Mouse (Mus musculus) forebrain, embryonic 11.5 days (tissue): ENCODE results near the gene Smim14. TPM values are rescaled to one million over a fixed set of nuclear protein-coding genes. Genes with fewer than 3 reads are reported as not detected.

Experiments used
- ATAC-seq: fragments of 200-750 bp; cut with Nextera tagmentation; replicated peaks from 2 replicates; pipeline ENCODE4 v1.8.0; 2017; ENCODE audit warnings: moderate TSS enrichment; ENCODE audit not compliant: low FRiP score
- DNase-seq: peaks from one replicate; pipeline ENCODE4 v3.0.0-alpha.2; 2017; ENCODE audit warnings: low spot score
- H3K27ac ChIP-seq: fragments of 300-500 bp; sonication (generic); 2 replicates; pipeline ENCODE4 v1.5.1; 2014; ENCODE audit warnings: low read depth, low read length
- H3K27me3 ChIP-seq: fragments of 300-500 bp; sonication (generic); 2 replicates; pipeline ENCODE4 v1.6.1; 2014; ENCODE audit warnings: mild to moderate bottlenecking, low read length, mixed read lengths; ENCODE audit not compliant: control insufficient read depth, insufficient read depth
- H3K36me3 ChIP-seq: fragments of 300-500 bp; sonication (generic); 2 replicates; pipeline ENCODE4 v1.6.1; 2014; ENCODE audit warnings: mild to moderate bottlenecking, low read length, moderate library complexity, mixed read lengths; ENCODE audit not compliant: control insufficient read depth, insufficient read depth
- H3K4me1 ChIP-seq: fragments of 300-500 bp; sonication (generic); replicated peaks from 2 replicates; pipeline ENCODE4 v1.6.1; 2014; ENCODE audit warnings: low read length, mixed read lengths; ENCODE audit not compliant: control insufficient read depth, insufficient read depth
- H3K4me2 ChIP-seq: fragments of 300-500 bp; sonication (generic); 2 replicates; pipeline ENCODE4 v1.6.1; 2014; ENCODE audit warnings: low read depth, mild to moderate bottlenecking, low read length, moderate library complexity, mixed read lengths; ENCODE audit not compliant: severe bottlenecking
- H3K4me3 ChIP-seq: fragments of 300-500 bp; sonication (generic); 2 replicates; pipeline ENCODE4 v1.5.1; 2014; ENCODE audit warnings: low read depth, low read length
- H3K9ac ChIP-seq: fragments of 300-500 bp; sonication (generic); 2 replicates; pipeline ENCODE4 v1.6.1; 2014; ENCODE audit warnings: low read length
- H3K9me3 ChIP-seq: fragments of 300-500 bp; sonication (generic); 2 replicates; pipeline ENCODE4 v1.6.1; 2016; ENCODE audit warnings: low read length, mixed read lengths; ENCODE audit not compliant: control insufficient read depth
- WGBS: fragments of 180-500 bp; shearing (Covaris S2); extraction: QIAGEN DNeasy Blood & Tissue Kit; methylation state at CpG from one replicate; pipeline ENCODE4 v1.1.7; 2014; 5-methylcytosine and 5-hydroxymethylcytosine counted together
- polyA plus RNA-seq: library from polyadenylated mRNA; unstranded; fragments of >200 nt; fragmentation: Nextera tagmentation; extraction: Ambion mirVana; gene quantifications from 2 replicates; pipeline ENCODE4 v1.2.1, GENCODE M21; 2014

Gene Smim14
- polyA plus RNA-seq, 1 experiment from 2014 or later, result 71.9 TPM

- ATAC-seq (no peak), DNase-seq (no peak)
- Histone ChIP-seq H3K4me1 (no peaks in the 10 kb centered on the region), H3K27ac (no peak overlapping the region), H3K27me3 (no peaks in the 10 kb centered on the region), H3K9me3 (no peaks in the 10 kb centered on the region), H3K4me2 (no peak overlapping the region), H3K36me3 (no peaks in the 10 kb centered on the region), H3K9ac (no peak overlapping the region), H3K4me3 (no peak overlapping the region)
- WGBS, result 84% methylated on average over 8 of the region's 8 CpGs
These were observed 28.6 kb downstream of the Smim14 start for GRCm38 (mm10) chr5:65508395-65508794.

DNA sequence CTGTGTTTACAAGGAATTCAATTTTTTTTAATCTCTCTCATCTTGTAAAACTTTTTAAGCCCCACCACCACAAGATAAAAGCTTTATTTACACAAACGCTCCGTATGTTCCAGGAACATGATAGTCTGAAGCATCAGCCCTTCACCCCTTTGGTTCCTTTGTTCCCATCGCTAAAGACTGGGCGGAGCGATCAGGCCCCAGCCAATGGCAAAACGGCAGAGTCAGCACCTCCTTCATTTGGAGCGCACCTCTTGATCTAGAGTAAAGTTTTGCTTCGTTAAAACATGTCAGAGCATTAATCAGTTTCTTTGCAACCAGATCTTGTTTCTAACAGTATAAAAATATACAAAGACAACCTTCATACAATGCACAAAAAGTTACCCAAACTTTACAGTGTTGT, 31.2 kb downstream of the Smim14 start:
- no peaks in the 10 kb centered on the region for H3K27me3 ChIP-seq
- no peak for DNase-seq
- 14% methylated on average over 8 of the region's 8 CpGs for WGBS
- H3K4me1 ChIP-seq, result no peaks in the 10 kb centered on the region
- no peak for ATAC-seq
- no peak overlapping the region for H3K27ac ChIP-seq
- H3K9me3 ChIP-seq, result no peaks in the 10 kb centered on the region
- H3K4me2 ChIP-seq, result peak overlapping the region; percentile 11; the same call in 1 of the 2 replicates
- H3K36me3 ChIP-seq, result no peaks in the 10 kb centered on the region
- no peak overlapping the region for H3K9ac ChIP-seq
- no peak overlapping the region for H3K4me3 ChIP-seq

GRCm38 (mm10) chr5:65501407-65501806, 35.6 kb downstream of the Smim14 start:
- Histone ChIP-seq H3K4me1 (no peaks in the 10 kb centered on the region), H3K27me3 (no peaks in the 10 kb centered on the region), H3K9me3 (no peaks in the 10 kb centered on the region), H3K4me2 (no peak overlapping the region), H3K27ac (no peak overlapping the region), H3K4me3 (no peak overlapping the region), H3K9ac (no peak overlapping the region), H3K36me3 (no peaks in the 10 kb centered on the region)
- WGBS, result 94% methylated on average over 9 of the region's 9 CpGs
- DNase-seq, result no peak
- no peak for ATAC-seq

GRCm38 (mm10) chr5:65500231-65500630, 36.8 kb downstream of the Smim14 start:
- Histone ChIP-seq H3K9ac (no peak overlapping the region), H3K36me3 (no peaks in the 10 kb centered on the region), H3K4me3 (no peak overlapping the region), H3K9me3 (no peaks in the 10 kb centered on the region), H3K27me3 (no peaks in the 10 kb centered on the region), H3K4me1 (no peaks in the 10 kb centered on the region), H3K4me2 (no peak overlapping the region), H3K27ac (no peak overlapping the region)
- 87% methylated on average over 7 of the region's 7 CpGs for WGBS
- ATAC-seq (no peak), DNase-seq (no peak)

DNA sequence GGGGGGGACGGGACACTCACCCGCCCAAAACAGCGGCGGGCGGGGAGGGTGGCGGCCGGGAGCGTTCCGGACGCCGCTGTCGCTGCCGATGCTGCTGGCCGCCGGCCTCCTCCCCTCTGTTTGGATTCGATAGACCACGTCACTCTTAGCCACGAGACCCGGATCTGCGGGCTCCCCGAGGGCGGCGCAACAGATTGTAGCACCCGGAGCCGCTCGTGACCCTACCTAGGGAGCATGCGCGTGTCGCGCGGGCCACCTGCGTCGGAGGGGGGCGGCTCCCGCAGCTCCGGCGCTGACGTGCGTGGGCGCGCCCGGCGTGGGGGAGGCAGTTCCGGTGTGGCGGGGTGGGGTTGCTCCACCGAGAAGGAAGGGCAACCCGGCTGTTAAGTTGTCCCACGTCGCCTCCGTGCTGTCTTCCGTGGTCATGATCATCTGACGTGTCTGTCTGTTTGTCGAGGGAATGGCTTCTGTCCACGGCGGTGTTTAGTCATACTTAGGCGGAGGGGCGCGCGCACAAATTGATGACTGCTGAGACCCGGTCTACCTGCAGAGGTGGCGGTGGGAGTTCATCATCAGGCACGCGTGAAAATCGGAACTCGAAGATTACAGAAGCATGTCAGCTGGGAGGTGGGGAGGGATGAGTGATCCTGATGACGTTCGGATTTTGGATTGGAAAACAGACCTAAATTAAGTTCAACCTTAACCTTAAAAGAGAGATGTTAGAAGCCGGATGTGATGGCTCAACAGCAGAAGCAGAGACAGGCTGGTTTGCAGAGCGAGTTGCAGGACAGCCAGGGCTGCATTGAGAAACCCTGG, 44.1 kb downstream of the Smim14 start, which contains the start of gene Gm43552:
Gene Gm43552, minus strand, starts transcription at position 118 of the 816 bp plus-strand sequence.
- Histone ChIP-seq H3K27me3 (no peaks in the 10 kb centered on the region), H3K27ac (peak within 1 kb of the TSS; percentile 78), H3K4me2 (peak within 1 kb of the TSS; percentile 93), H3K9ac (peak within 1 kb of the TSS; percentile 92), H3K36me3 (no peaks in the 10 kb centered on the region), H3K9me3 (no peaks in the 10 kb centered on the region), H3K4me1 (peaks cover 5% of the 10 kb centered on the region; the same call in 1 of the 2 replicates), H3K4me3 (peak within 1 kb of the TSS; percentile 92)
- WGBS, result under 1% methylated on average over 50 of the region's 69 CpGs
- DNase-seq (peak; percentile 93), ATAC-seq (peak; percentile 95)

GRCm38 (mm10) chr5:65491767-65492715, 44.9 kb downstream of the Smim14 start:
- no peaks in the 10 kb centered on the region for H3K9me3 ChIP-seq
- H3K4me2 ChIP-seq, result peak overlapping the region; percentile 93
- peak; percentile 84 for DNase-seq
- H3K4me3 ChIP-seq, result peak overlapping the region; percentile 92
- peak overlapping the region; percentile 78 for H3K27ac ChIP-seq
- 1% methylated on average over 49 of the region's 57 CpGs for WGBS
- no peaks in the 10 kb centered on the region for H3K36me3 ChIP-seq
- peaks cover 5% of the 10 kb centered on the region; the same call in 1 of the 2 replicates for H3K4me1 ChIP-seq
- no peaks in the 10 kb centered on the region for H3K27me3 ChIP-seq
- peak; percentile 81 for ATAC-seq
- peak overlapping the region; percentile 92 for H3K9ac ChIP-seq

GRCm38 (mm10) chr5:65489830-65490229, 47.2 kb downstream of the Smim14 start:
- no peak overlapping the region for H3K9ac ChIP-seq
- WGBS, result 82% methylated on average over 4 of the region's 4 CpGs
- ATAC-seq (no peak), DNase-seq (no peak)
- no peak overlapping the region for H3K4me3 ChIP-seq
- H3K27ac ChIP-seq, result no peak overlapping the region
- no peak overlapping the region for H3K4me2 ChIP-seq
- no peaks in the 10 kb centered on the region for H3K9me3 ChIP-seq
- no peaks in the 10 kb centered on the region for H3K36me3 ChIP-seq
- no peaks in the 10 kb centered on the region for H3K27me3 ChIP-seq
- H3K4me1 ChIP-seq, result peaks cover 5% of the 10 kb centered on the region; the same call in 1 of the 2 replicates

DNA sequence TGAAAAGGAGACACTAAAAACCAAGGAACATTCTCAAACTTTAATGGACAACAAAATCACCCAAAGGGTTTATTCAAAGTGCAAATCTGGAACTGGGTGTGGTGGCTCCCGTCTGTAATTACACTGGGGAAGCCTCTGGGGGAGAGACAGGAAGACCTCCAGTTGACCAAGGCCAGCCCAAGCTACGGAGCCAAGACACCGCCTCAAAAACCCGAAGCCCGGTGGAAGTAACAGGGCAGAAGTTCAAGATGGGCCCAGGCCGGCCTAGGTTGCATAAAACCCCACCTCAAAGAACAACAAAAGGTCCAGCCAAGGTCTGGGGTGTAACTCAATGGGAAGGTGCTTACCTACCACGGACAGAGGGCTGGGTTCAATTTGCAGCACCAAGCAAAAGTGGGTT, 48.3 kb downstream of the Smim14 start:
- no peak for DNase-seq
- peaks cover 5% of the 10 kb centered on the region; the same call in 1 of the 2 replicates for H3K4me1 ChIP-seq

More for the DNA sequence above, 48.3 kb downstream of the Smim14 start:
- Histone ChIP-seq H3K4me2 (no peak overlapping the region), H3K9me3 (no peaks in the 10 kb centered on the region), H3K27me3 (no peaks in the 10 kb centered on the region), H3K27ac (no peak overlapping the region), H3K9ac (no peak overlapping the region), H3K4me3 (no peak overlapping the region), H3K36me3 (no peaks in the 10 kb centered on the region)
- ATAC-seq, result no peak
- WGBS, result 86% methylated on average over 7 of the region's 7 CpGs
